Mouse (Mus musculus) c-Kit-positive CD71-positive TER-119-positive erythroid progenitor cells, embryonic 14.5 days (primary cell): ENCODE results near the gene Fbrsl1.

ENCODE experiments used
- DNase-seq: peaks from one replicate; pipeline ENCODE4 v3.0.0-alpha.2; 2013; ENCODE audit warnings: low spot score

Fbrsl1 gene

DNA sequence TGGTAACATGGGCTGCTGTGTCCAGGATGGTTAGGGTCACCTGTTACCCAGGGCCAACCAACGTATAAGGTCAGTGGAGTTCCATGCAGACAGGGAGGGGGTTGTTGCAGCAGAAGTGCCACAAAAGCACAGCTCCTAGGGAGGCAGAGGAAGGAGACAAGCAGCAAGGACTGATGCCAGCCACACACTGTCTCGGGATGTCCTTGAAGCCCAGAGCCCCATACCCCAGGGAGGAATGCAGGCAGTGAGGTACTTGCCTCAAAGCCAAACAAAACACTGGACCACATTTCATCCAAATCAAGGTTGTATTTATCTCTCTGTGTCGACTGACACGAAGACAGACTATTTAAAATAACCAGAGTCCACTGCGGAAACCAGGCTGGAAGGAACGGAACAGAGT is 86.8 kb downstream of the Fbrsl1 start:
- no peak for DNase-seq

GRCm38 (mm10) chr5:110357531-110358179 is 90.6 kb downstream of the Fbrsl1 start:
- peak; percentile 78 for DNase-seq

DNA sequence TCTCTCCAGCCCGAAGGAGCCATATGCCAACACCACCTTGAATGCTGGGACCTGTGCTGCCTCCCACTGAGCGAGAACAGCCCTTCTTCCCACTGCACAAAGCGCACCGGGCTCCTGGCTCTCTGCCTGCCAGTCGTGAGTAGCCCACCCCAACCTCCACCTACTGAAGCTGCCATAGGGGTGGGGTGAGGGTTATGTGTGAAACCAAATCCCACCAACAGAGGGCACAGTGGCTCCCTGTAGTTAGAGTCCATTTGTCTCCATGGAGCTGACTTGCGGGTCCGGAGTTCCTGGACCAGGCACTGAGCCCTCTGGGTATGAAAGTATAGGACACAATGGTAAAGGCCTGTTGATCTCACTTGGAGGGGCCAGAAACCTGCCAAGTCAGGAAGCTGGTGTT is 93.6 kb downstream of the Fbrsl1 start:
- no peak for DNase-seq

DNA sequence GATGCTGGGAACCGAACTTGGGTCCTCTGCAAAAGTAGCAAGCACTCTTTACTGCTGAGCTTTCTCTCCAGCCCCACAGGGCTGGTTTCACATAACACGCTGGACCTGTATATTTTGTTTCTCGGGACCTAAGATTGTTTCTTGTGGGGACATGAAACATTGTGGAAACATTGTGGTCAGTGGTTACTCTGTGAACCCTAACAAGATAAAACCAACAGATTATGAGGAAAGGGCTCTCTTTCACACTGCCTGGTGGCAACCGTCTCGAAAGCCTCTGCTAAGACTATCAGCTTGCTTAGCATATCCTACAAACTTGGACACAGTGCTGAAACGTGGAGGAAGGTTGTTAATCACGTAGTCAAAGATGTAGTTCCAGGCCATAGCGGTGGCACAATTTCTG is 101.3 kb downstream of the Fbrsl1 start:
- DNase-seq, result no peak

GRCm38 (mm10) chr5:110345553-110345952 is 102.8 kb downstream of the Fbrsl1 start:
- no peak for DNase-seq

DNA sequence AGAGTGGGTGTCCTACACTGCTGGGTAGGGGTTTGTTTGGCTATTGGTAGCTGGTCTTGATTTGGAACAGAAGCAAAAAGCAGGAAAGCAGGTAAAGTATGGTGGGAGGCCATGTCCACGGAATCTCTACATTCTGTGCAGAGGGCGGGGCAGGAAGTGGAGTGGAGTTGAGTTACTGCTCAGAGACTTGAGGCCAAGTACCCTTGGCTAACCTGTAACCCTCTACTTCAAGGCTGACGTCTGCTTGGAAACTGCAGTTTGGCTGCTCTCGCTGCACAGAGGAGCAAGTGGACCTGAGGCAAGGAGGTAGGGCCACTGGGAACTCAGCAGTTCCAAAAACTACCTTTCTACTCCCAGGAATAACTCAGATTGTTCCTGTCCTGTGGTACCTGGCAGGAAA is 103.8 kb downstream of the Fbrsl1 start, which contains the start of gene Lrcol1:
TSS of gene Lrcol1 (plus strand) at position 207 of the 400 bp plus-strand sequence.
- no peak for DNase-seq

- no peak for DNase-seq
These were observed 105.5 kb downstream of the Fbrsl1 start, which contains the start of gene P2rx2 for GRCm38 (mm10) chr5:110342648-110343284. Gene P2rx2 (minus strand): TSS chr5:110343212.

GRCm38 (mm10) chr5:110338792-110339191 is 109.5 kb downstream of the Fbrsl1 start:
- DNase-seq, result no peak

DNA sequence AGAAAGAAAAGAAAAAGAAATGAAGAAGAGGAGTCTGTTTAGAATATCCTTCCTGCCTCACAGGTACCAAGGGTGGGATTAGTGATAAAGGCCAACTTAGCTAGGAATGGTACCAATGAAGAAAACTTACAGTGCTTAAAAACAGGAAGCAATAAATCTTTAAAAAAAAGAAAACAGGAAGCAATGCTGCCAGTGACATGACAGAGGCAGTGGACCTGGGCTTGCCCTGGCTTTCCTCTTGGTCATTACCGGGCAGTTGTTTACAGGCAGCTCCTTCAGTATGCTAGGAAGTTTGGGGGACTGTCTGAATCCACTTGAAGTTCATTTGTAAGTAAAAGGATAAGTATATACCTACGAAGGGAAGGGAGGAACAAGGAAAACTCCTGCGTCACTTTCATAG is 117.8 kb downstream of the Fbrsl1 start:
- DNase-seq, result no peak

DNA sequence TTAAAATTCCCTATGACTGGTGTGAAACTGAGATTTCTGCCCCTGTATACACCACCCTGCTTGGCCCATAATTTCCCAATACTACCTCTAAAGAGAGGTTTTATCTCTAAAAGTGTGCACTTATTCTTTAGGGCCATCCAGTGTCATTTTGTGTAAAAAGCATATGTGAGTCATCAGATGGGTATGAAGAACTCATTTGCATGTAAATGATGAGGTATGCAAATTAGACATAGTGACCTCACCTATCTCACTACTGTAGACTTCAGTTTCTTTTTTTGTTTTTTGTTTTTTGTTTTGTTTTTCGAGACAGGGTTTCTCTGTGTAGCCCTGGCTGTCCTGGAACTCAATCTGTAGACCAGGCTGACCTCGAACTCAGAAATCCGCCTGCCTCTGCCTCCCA is 135.2 kb downstream of the Fbrsl1 start:
- no peak for DNase-seq
